ENCODE assay signal across 18 mouse cellular contexts in the genomic region with DNA sequence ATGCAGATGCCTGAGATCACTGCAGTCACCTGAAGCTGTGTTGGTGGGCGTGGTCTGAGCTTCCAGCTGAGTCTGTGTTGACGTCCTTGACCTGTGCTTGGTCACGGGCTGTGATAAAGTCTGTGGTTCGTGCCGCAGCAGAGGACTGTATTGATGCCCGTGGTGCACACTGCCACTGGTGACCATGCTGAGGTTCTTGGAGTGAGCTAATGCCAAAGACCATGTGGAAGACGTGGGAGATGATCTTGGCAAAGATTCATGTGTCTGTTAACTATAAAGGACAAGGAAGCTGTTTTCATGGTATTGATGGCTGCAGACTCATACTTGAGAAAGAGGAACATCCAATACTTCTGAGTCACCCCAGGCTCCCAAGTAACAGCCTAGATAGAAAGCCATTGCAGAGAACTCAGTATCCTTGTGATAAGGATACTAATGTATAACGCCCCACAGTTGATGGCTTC. TPM values are rescaled to one million over a fixed set of nuclear protein-coding genes. Genes with fewer than 3 reads are reported as not detected.
DNase-seq lines count a peak whose midpoint lies in the region; ATAC-seq lines count a peak whose summit lies in the region.
"Had no signal": no experiment of that assay in that cellular context is flagged by ENCODE, and none has a peak within 500 bp of the region (broad histone marks: within the 10 kb centered on the region; RNA-seq: fewer than 3 reads in every experiment).

No protein-coding gene starts in this region.

- intact Hi-C loops in left cerebral cortex, postnatal 36 days (cut with DNase I), result no loop called here

- H3K27ac ChIP-seq in lung, embryonic 15.5 days, result no peak overlapping the region
- H3K27ac ChIP-seq: forebrain, embryonic 10.5 days; gastrocnemius, adult 2 months; heart, embryonic 15.5 days; hindbrain, embryonic 15.5 days; midbrain, embryonic 10.5 days had no signal

- H3K9me3 ChIP-seq in lung, embryonic 15.5 days, result no peaks in the 10 kb centered on the region
- H3K9me3 ChIP-seq: forebrain, embryonic 10.5 days; heart, embryonic 15.5 days; hindbrain, embryonic 15.5 days; midbrain, embryonic 10.5 days had no signal

- H3K27me3 ChIP-seq in lung, embryonic 15.5 days, result no peaks in the 10 kb centered on the region
- H3K27me3 ChIP-seq: heart, embryonic 15.5 days; hindbrain, embryonic 15.5 days had no signal

- peaks cover 11% of the 10 kb centered on the region for H3K4me1 ChIP-seq in lung, embryonic 15.5 days
- H3K4me1 ChIP-seq: forebrain, embryonic 10.5 days; hindbrain, embryonic 15.5 days had no signal

- WGBS in lung, embryonic 15.5 days, result 74% methylated on average over 8 of the region's 8 CpGs

- no peaks in the 10 kb centered on the region for H3K36me3 ChIP-seq in lung, embryonic 15.5 days
- H3K36me3 ChIP-seq: forebrain, embryonic 10.5 days; heart, embryonic 15.5 days; hindbrain, embryonic 15.5 days; midbrain, embryonic 10.5 days had no signal

- 0 out of 2 replicates have a peak, but pooled peaks have one; percentile 11 for ATAC-seq in lung, embryonic 15.5 days (ENCODE audit: borderline replicate concordance, extremely low read depth, low FRiP score, low TSS enrichment)
- ATAC-seq in hematopoietic stem cell, adult 5-6 weeks (replicated peaks in 1 of 2; ENCODE audit: insufficient read depth in 1 of 2, low FRiP score in 2 of 2, low TSS enrichment in 1 of 2, low read depth in 1 of 2, poor library complexity in 2 of 2, severe bottlenecking in 2 of 2), result peak; percentile 76 to 78
- ATAC-seq in megakaryocyte, adult 5-6 weeks (ENCODE audit: poor library complexity, severe bottlenecking), result peak; percentile 80

- no peak overlapping the region for H3K4me2 ChIP-seq in lung, embryonic 15.5 days
- H3K4me2 ChIP-seq: heart, embryonic 15.5 days; hindbrain, embryonic 15.5 days had no signal

- no peak for DNase-seq in lung, postnatal 4 days
- peak; percentile 87 for DNase-seq in MEL-GATA-1-ER (ENCODE audit: extremely low read depth, low read depth)
- DNase-seq in left cerebral cortex, adult 9 months (ENCODE audit: low spot score in 2 of 2), result no peak
- no peak for DNase-seq in left cerebral cortex, postnatal 36 days (ENCODE audit: low spot score in 2 of 2)
- no peak for DNase-seq in frontal cortex, postnatal 25 days (ENCODE audit: low spot score in 2 of 2)
- DNase-seq: adrenal gland, postnatal 10 days; cerebellum, adult 11 months; gastrocnemius, adult 2 months; kidney, adult 9 months; right cerebral cortex, postnatal 25 days had no signal

- no peak overlapping the region for H3K4me3 ChIP-seq in lung, embryonic 15.5 days
- H3K4me3 ChIP-seq: forebrain, embryonic 10.5 days; gastrocnemius, adult 2 months; heart, embryonic 15.5 days; hindbrain, embryonic 15.5 days; midbrain, embryonic 10.5 days; myocyte had no signal

- no peak overlapping the region for H3K9ac ChIP-seq in lung, embryonic 15.5 days
- H3K9ac ChIP-seq: heart, embryonic 15.5 days; hindbrain, embryonic 15.5 days had no signal

RNA-seq across cellular contexts. Expression of gene St7, which starts 41.2 kb away (rescaled TPM):
- 44.0 and 45.6 TPM in 2 replicates for polyA plus RNA-seq in lung, embryonic 15.5 days (2015; fragmentation: Nextera tagmentation; extraction: Ambion mirVana)
- total RNA-seq in hematopoietic stem cell, adult 5-6 weeks (2017), result 42.1 and 50.5 TPM in 2 replicates
- total RNA-seq in megakaryocyte, adult 5-6 weeks (2015), result 6.9 and 8.5 TPM in 2 replicates
- 10.6 and 14.0 TPM in 2 replicates for total RNA-seq in megakaryocyte, adult 5-6 weeks (2017)
- total RNA-seq in left cerebral cortex, postnatal 36 days (2021), result 10 to 100 TPM; 28.7 to 44.5 TPM

Comparison
In these comparisons a context has a peak if more than half of its experiments do, and no peak if none do; other contexts are left out.
1. ATAC-seq: peak in every context shown above with its lines; median percentile 80 in megakaryocyte, adult 5-6 weeks; 77 in hematopoietic stem cell, adult 5-6 weeks; 11 in lung, embryonic 15.5 days.